Mouse (Mus musculus) liver, embryonic 12.5 days (tissue): ENCODE data around the gene Wwc1. TPM values are rescaled to one million over a fixed set of nuclear protein-coding genes. Genes with fewer than 3 reads are reported as not detected.

Source experiments
- ATAC-seq: fragments of 200-750 bp; cut with Nextera tagmentation; 2 replicates; pipeline ENCODE4 v1.8.0; 2017; ENCODE audit warnings: moderate number of reproducible peaks, mild to moderate bottlenecking, moderate library complexity
- H3K27ac ChIP-seq: fragments of 300-500 bp; sonication (generic); 2 replicates; pipeline ENCODE4 v1.5.1; 2016; ENCODE audit warnings: mild to moderate bottlenecking
- H3K27me3 ChIP-seq: fragments of 300-500 bp; sonication (generic); replicated peaks from 2 replicates; pipeline ENCODE4 v1.6.1; 2016; ENCODE audit warnings: mild to moderate bottlenecking, moderate library complexity
- H3K36me3 ChIP-seq: fragments of 300-500 bp; sonication (generic); 2 replicates; pipeline ENCODE4 v1.6.1; 2016; ENCODE audit warnings: mild to moderate bottlenecking, moderate library complexity
- H3K4me1 ChIP-seq: fragments of 300-500 bp; sonication (generic); 2 replicates; pipeline ENCODE4 v1.6.1; 2016
- H3K4me2 ChIP-seq: fragments of 300-500 bp; sonication (generic); 2 replicates; pipeline ENCODE4 v1.6.1; 2016; ENCODE audit warnings: mild to moderate bottlenecking, moderate library complexity
- H3K4me3 ChIP-seq: fragments of 300-500 bp; sonication (generic); 2 replicates; pipeline ENCODE4 v1.5.1; 2016; ENCODE audit warnings: mild to moderate bottlenecking, moderate library complexity
- H3K9ac ChIP-seq: fragments of 300-500 bp; sonication (generic); 2 replicates; pipeline ENCODE4 v1.6.1; 2016; ENCODE audit warnings: mild to moderate bottlenecking, moderate library complexity
- H3K9me3 ChIP-seq: fragments of 300-500 bp; sonication (generic); replicated peaks from 2 replicates; pipeline ENCODE4 v1.6.1; 2016; ENCODE audit warnings: mild to moderate bottlenecking, moderate library complexity
- WGBS: fragments of 180-500 bp; shearing (Covaris S2); methylation state at CpG from one replicate; pipeline ENCODE4 v1.1.7; 2016; ENCODE audit not compliant: insufficient replicate concordance; 5-methylcytosine and 5-hydroxymethylcytosine counted together
- polyA plus RNA-seq: library from polyadenylated mRNA; unstranded; fragments of >200 nt; fragmentation: Nextera tagmentation; extraction: Ambion mirVana; gene quantifications from 2 replicates; pipeline ENCODE4 v1.2.1, GENCODE M21; 2016

Wwc1 gene
- polyA plus RNA-seq, 1 experiment from 2014 or later = 3.0 TPM

DNA sequence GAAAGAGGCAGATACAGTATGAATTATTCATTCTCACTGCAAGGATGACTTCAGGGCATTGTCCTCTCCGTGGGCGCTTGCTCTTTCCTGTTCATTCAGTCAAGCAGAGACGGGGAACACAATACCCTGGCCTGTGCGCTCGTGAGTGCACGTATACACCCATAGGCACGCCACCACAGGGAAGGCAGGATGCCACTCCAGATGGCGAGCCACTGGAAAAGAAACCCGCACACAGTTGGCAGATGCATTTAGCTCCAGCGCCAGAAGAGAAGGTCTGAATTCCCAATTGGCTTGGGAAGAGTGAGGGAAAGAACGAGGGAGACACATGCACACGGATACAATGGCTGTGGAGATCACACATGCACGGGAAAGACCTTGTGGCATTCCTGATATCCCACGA, 53.0 kb downstream of the Wwc1 start:
- no peaks in the 10 kb centered on the region for H3K36me3 ChIP-seq
- 69% methylated on average over 14 of the region's 14 CpGs for WGBS
- H3K4me2 ChIP-seq = no peak overlapping the region
- no peak for ATAC-seq
- H3K27me3 ChIP-seq = no peaks in the 10 kb centered on the region
- no peak overlapping the region for H3K4me3 ChIP-seq
- no peak overlapping the region for H3K9ac ChIP-seq
- no peak overlapping the region for H3K27ac ChIP-seq
- no peaks in the 10 kb centered on the region for H3K9me3 ChIP-seq
- H3K4me1 ChIP-seq = no peaks in the 10 kb centered on the region

DNA sequence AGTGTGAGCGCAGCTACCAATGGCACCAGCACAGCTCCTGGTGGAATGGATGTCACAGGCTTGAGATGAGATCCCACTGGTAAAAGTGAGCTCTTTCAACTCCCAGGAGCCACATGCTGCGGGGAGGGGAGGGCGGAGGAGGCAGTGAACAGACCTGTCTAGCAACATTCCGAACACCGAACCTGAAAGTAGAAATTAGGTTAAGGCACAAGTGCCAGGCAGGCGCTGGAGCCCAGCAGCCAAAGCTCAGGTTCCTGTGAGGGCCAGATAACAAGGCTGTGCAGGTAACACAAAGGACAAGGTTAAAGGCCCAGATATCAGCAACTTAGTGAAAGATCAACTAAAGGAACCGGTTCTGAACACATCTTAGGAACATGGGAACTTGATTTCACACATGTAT, 54.7 kb downstream of the Wwc1 start:
- WGBS = 68% methylated on average over 7 of the region's 7 CpGs
- Histone ChIP-seq H3K27ac (no peak overlapping the region), H3K27me3 (no peaks in the 10 kb centered on the region), H3K4me2 (no peak overlapping the region), H3K4me1 (no peaks in the 10 kb centered on the region), H3K36me3 (no peaks in the 10 kb centered on the region), H3K9me3 (no peaks in the 10 kb centered on the region), H3K4me3 (no peak overlapping the region), H3K9ac (no peak overlapping the region)
- no peak for ATAC-seq

DNA sequence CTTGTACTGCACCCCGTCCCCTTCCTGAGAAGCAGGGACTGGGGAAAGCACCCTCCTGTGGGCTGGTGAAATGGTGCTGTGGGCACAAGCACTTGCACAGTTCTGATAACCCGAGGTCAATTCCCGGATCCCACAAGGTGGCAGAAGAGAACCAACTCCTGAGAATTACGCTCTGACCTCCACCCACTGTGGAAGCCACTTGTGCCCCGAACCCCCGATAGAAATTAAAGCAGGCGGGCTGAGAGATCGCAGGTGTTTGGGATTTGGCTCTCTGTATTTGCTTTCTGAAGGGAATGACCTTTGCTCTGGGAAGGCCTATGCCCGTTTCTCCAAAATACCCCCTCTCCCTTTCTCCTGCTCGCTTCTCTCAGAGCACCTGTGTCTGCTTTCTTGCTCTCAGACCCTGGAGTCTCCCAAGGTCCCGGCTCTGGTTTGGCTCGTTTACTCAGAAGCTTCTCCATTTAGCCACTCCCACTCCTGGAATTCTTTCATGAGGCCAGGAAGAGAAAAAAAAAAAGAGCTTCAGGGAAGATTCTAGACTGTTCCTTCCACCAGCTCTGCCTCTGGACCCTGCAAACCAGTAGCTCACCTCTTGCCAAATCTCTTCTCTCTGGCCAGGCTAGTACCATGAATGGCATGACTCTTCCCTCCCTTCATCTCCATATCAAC, 58.0 kb downstream of the Wwc1 start:
- 43% methylated on average over 12 of the region's 12 CpGs for WGBS
- no peak for ATAC-seq
- Histone ChIP-seq H3K9ac (no peak overlapping the region), H3K4me2 (no peak overlapping the region), H3K4me1 (no peaks in the 10 kb centered on the region), H3K4me3 (no peak overlapping the region), H3K27me3 (no peaks in the 10 kb centered on the region), H3K9me3 (no peaks in the 10 kb centered on the region), H3K36me3 (no peaks in the 10 kb centered on the region), H3K27ac (no peak overlapping the region)

DNA sequence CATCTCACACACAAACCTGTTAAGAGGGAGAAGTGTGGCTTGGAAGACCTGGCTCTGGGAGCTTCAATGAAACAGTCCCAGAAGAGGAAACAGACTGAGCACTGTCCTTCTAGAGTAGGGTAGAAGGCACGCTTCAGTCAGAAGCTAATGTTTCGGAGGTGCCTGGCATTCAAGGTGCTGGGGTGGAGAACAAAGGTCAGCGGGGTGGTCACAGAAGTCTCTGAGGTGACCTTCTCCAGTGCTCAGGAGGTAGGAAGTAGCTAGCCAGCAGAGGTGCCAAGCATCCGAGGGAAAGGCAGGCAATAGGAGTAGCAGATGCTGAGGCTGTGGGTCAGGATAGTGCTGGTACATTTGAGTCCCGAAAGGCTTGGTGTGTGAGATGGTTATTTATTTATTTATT, 59.6 kb downstream of the Wwc1 start:
- no peak overlapping the region for H3K9ac ChIP-seq
- H3K4me1 ChIP-seq = no peaks in the 10 kb centered on the region
- H3K36me3 ChIP-seq = no peaks in the 10 kb centered on the region
- H3K27me3 ChIP-seq = no peaks in the 10 kb centered on the region
- no peak overlapping the region for H3K27ac ChIP-seq
- ATAC-seq = no peak
- WGBS = 56% methylated on average over 5 of the region's 5 CpGs
- H3K4me3 ChIP-seq = no peak overlapping the region
- H3K4me2 ChIP-seq = no peak overlapping the region
- H3K9me3 ChIP-seq = no peaks in the 10 kb centered on the region

DNA sequence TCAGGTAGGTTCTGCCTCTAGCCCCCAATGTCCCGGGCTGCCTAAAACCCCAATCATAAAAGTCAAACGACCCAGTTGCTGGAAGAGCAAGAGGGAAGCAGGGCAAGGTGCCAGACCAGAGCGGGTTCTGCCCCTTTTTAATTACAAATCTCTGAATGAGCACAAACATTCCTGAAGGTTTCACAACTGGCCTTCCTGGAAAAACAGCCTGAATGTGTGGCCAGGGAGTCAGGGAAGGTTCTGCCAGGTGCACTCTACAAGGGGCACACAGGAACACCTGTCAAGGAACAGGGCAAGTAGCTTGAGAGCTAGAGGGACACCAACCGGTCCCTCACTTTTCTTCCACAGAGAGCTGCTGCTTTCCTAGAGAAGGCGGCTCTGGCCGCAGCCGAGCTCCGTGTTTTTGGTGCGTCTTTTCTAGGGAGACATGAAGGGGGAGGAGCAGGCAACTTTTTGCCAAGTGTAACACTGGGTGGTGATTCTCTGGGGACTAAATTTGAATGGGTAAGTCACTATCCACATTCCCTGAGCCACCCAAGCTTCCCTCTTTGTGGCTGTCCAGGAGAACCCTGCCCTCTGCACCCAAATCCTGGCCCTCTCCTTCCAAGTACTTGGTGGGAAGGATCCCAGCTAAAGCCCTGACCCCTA, 60.3 kb downstream of the Wwc1 start:
- no peaks in the 10 kb centered on the region for H3K9me3 ChIP-seq
- H3K4me3 ChIP-seq = no peak overlapping the region
- H3K36me3 ChIP-seq = no peaks in the 10 kb centered on the region
- 67% methylated on average over 9 of the region's 9 CpGs for WGBS
- H3K4me2 ChIP-seq = no peak overlapping the region
- no peaks in the 10 kb centered on the region for H3K4me1 ChIP-seq
- ATAC-seq = no peak
- no peak overlapping the region for H3K9ac ChIP-seq
- H3K27me3 ChIP-seq = no peaks in the 10 kb centered on the region
- no peak overlapping the region for H3K27ac ChIP-seq

DNA sequence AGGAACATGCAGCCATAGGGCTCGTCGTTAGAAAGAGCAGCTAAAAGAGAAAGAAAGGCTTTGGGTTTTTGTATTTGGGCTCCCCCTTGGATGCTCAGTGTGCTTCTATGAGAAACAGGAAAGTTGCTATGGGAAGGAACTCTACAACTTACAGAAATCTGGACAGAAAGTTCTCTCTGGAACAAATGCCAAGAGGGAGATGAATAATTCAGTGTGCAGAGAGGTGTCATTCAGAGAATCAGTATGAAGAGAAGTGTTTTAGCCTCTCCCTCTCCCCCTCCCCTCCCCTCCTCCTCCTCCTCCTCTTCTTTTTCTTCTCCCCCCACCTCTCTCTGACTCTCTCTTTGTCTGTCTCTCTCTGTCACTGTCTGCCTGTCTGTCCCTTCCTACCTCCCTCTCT, 60.9 kb downstream of the Wwc1 start:
- Histone ChIP-seq H3K4me1 (no peaks in the 10 kb centered on the region), H3K9me3 (no peaks in the 10 kb centered on the region), H3K27ac (no peak overlapping the region), H3K9ac (no peak overlapping the region), H3K4me3 (no peak overlapping the region), H3K36me3 (no peaks in the 10 kb centered on the region), H3K4me2 (no peak overlapping the region), H3K27me3 (no peaks in the 10 kb centered on the region)
- ATAC-seq = no peak
- WGBS = 18% methylated on average over 2 of the region's 2 CpGs

DNA sequence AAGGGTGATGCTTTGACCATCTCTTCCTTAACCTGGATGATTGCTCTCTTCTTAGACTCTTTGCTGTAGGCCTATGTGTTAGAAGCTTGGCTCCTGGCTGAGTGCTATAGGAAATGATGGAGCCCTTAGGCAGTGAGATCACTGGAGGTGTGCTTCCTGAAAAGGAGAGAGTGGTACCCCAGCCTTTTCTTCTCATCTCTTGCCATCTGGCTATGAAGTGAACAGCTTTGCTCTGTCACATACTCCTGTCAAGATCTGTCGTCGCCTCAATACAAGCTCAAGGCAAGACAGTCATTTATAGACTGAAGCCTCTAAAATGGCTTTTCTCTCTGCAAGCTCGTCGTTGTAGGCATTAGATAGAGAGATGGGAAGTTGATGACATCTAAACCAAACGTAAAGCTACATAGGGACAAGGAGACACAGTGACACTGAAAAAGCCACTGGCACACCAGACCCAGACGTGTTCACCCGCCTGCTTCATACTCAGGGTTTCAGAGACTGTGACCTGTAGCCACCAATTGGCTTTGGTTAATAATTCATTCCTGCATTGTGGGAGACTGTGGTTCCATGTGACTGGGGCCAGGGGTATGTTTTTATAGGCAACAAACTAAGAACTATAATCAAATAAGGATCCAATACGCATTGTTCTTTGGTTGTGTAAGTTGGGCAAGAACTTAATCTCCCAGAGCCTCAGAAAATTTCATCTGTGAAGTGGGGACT, 63.7 kb downstream of the Wwc1 start:
- Histone ChIP-seq H3K9ac (no peak overlapping the region), H3K9me3 (no peaks in the 10 kb centered on the region), H3K27ac (no peak overlapping the region), H3K4me1 (no peaks in the 10 kb centered on the region), H3K36me3 (no peaks in the 10 kb centered on the region), H3K4me3 (no peak overlapping the region), H3K27me3 (no peaks in the 10 kb centered on the region), H3K4me2 (no peak overlapping the region)
- ATAC-seq = no peak
- 71% methylated on average over 8 of the region's 8 CpGs for WGBS

DNA sequence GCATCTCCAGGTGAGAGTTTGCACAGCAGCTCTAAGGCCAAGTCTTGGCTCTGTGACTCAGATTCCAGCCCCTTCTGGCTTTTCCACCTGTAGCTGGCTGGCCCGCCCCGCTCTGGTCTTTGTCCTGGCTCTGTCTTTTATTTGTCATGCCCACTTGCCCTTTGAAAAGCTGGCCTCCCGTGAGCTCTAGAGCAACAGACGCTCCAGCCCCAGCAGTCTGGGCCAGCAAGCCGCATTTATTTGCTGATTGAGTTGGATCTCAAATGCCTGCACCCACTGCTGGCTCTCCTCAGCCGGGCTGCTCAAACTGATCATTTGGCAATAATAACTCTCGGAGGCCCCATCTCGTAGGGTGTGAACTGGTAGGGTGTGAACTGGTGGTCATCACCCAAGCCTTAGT, 64.8 kb downstream of the Wwc1 start:
- no peak overlapping the region for H3K27ac ChIP-seq
- H3K9me3 ChIP-seq = no peaks in the 10 kb centered on the region
- H3K4me1 ChIP-seq = no peaks in the 10 kb centered on the region
- H3K36me3 ChIP-seq = no peaks in the 10 kb centered on the region
- 66% methylated on average over 8 of the region's 8 CpGs for WGBS
- H3K4me3 ChIP-seq = no peak overlapping the region
- H3K9ac ChIP-seq = no peak overlapping the region
- no peak for ATAC-seq
- no peaks in the 10 kb centered on the region for H3K27me3 ChIP-seq
- H3K4me2 ChIP-seq = no peak overlapping the region

DNA sequence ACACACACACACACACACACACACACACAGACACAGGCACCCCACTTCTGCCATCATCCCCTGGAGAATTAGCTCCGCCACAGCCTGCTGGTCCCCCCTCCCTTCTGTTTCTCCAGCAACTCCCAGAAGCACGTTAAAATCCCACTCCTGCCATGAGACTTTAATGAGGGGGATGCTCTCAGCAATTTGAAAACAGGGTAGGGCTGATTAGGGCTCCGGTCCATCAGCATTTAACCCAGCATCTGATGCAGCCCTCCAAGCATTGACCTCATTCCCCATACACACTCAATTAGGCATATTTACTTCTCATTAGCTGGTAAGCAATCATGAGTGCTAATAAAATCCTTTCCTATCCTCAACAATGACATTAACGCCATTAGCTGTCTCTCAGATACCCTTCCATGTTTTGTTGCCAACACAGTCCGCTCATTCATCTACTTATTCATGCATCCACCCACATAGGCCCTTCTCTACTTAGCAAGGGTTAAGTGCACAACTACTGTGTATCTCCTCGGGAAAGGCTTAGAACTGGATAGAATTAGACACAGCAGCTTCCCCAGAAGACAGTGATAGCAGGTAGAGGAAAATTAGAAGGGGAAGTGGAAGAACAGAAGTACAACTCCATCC, 66.8 kb downstream of the Wwc1 start:
- no peaks in the 10 kb centered on the region for H3K4me1 ChIP-seq
- no peak for ATAC-seq
- H3K27ac ChIP-seq = no peak overlapping the region
- H3K4me2 ChIP-seq = no peak overlapping the region
- no peaks in the 10 kb centered on the region for H3K36me3 ChIP-seq
- no peak overlapping the region for H3K4me3 ChIP-seq
- no peak overlapping the region for H3K9ac ChIP-seq
- H3K27me3 ChIP-seq = no peaks in the 10 kb centered on the region
- WGBS = 58% methylated on average over 6 of the region's 6 CpGs
- H3K9me3 ChIP-seq = no peaks in the 10 kb centered on the region

DNA sequence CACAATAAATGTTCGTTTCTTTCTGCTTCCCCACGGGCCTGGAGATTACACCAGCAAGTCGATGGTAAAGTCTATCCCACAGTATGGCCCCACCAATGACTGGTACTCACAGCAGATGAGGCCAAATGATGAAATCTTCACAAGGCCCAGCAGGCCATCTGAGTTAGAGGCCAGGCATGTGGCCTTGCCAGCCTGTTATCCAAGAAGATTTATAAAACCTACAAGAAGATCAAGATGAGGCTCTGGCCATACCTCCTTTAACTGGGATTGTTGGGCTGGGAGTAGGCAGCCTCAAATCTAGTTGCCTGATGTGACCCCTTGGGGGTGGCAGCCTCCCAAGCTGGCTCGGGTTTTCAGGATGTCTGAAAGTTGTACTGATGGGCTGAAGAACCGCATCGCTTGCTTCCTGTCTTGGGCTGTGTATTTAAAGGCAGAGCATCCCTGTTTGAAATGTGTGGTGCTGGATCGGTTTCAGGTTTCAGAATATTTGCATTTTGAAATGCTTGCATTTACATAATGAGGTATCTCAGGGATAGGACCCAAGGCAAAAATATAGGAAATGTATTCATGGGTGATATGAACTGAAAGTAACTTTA, 75.3 kb downstream of the Wwc1 start:
- no peaks in the 10 kb centered on the region for H3K36me3 ChIP-seq
- 66% methylated on average over 7 of the region's 7 CpGs for WGBS
- no peak overlapping the region for H3K4me2 ChIP-seq
- H3K4me3 ChIP-seq = no peak overlapping the region
- H3K9me3 ChIP-seq = no peaks in the 10 kb centered on the region
- H3K4me1 ChIP-seq = no peaks in the 10 kb centered on the region
- no peak overlapping the region for H3K9ac ChIP-seq
- no peak overlapping the region for H3K27ac ChIP-seq
- H3K27me3 ChIP-seq = no peaks in the 10 kb centered on the region
- no peak for ATAC-seq

DNA sequence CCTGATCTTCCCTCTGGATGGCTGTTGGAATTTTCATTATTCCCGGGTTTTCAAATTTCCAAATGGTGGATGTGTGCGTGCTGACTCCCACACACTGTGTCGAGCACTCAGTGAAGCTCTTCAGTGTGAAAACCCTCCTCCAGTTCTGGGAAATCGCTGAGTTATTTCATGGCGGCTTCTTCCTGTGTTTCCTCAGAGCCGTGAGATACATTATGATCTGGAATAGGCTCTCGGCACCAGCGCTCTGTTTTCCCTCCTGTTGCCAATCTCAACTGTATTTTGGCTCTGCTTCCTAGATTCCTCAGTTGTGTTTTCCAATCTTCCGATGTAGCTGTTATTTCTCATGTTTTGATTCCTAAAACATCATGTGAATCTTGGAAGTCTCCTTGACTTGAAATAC, 77.2 kb downstream of the Wwc1 start:
- no peaks in the 10 kb centered on the region for H3K4me1 ChIP-seq
- H3K4me2 ChIP-seq = no peak overlapping the region
- H3K9ac ChIP-seq = no peak overlapping the region
- no peaks in the 10 kb centered on the region for H3K36me3 ChIP-seq
- no peaks in the 10 kb centered on the region for H3K9me3 ChIP-seq
- H3K4me3 ChIP-seq = no peak overlapping the region
- no peak for ATAC-seq
- H3K27ac ChIP-seq = no peak overlapping the region
- WGBS = 67% methylated on average over 9 of the region's 9 CpGs
- H3K27me3 ChIP-seq = no peaks in the 10 kb centered on the region

DNA sequence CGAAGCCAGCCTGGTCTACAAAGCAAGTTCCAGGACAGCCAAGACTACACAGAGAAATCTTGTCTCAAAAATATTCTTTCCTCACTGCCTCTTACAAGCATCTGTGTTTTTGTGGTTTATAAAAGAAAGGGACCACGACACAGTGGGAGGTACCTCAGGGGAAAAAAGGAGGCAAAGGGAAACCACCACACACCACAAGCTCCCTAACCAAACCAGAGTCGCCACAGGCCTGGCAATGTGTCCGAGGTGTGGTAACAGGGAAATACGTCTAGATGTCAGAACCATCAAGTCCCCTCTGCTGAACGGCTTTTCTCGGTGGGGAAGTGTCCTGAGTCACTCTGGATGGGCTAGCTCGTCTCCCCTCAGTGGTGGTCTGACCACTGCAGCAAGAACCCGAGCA, 80.4 kb downstream of the Wwc1 start:
- Histone ChIP-seq H3K9ac (no peak overlapping the region), H3K4me3 (no peak overlapping the region), H3K36me3 (no peaks in the 10 kb centered on the region), H3K9me3 (no peaks in the 10 kb centered on the region), H3K4me2 (no peak overlapping the region), H3K27ac (no peak overlapping the region), H3K4me1 (no peaks in the 10 kb centered on the region), H3K27me3 (no peaks in the 10 kb centered on the region)
- 19% methylated on average over 9 of the region's 9 CpGs for WGBS
- ATAC-seq = no peak
